14 mouse cellular contexts compared by ENCODE assay signal in the genomic region with DNA sequence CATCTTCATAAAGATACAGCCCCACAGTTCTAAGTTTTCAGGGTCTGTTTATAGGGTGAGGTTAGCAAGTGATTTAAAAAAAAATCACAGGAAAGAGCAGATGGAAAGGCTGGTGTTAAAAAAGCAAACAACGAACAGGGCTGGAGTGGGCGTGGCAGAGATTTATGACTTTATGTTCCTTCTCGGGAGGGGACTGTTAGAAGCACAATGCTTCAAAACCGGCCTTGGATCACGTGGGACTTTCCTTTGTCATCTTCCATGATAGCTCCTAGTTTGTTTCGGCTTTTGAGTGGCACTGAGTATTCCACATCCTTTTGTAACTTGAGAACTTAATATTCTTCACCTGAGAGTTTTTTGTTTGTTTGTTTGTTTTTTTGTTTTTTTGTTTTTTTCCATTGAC. TPM values are rescaled to one million over a fixed set of nuclear protein-coding genes. Genes with fewer than 3 reads are reported as not detected.
A peak's percentile ranks its signal among the peaks of the same experiment; 100 is the strongest.
DNase-seq lines count a peak whose midpoint lies in the region; ATAC-seq and TF ChIP-seq lines count a peak whose summit lies in the region.
"Had no signal": no experiment of that assay in that cellular context is flagged by ENCODE, and none has a peak within 500 bp of the region (broad histone marks: within the 10 kb centered on the region; RNA-seq: fewer than 3 reads in every experiment).

No protein-coding gene starts in this region.

- TF ChIP-seq POLR2A in myocyte (IDR thresholded peaks at IDR 0.05; ENCODE audit: insufficient read length, low read depth), result no peak

- no peak for TF ChIP-seq CTCF in kidney, postnatal 0 days (IDR thresholded peaks at IDR 0.05; ENCODE audit: low read depth)

- peak; percentile 10 for DNase-seq in embryo, embryonic 11 days
- no peak for DNase-seq in embryo, embryonic 9.5 days (ENCODE audit: extremely low spot score)
- peak; percentile 72 for DNase-seq in kidney, postnatal 0 days (ENCODE audit: low spot score)
- no peak for DNase-seq in kidney, adult 8-10 months
- no peak for DNase-seq in intestine, embryonic 14.5 days (ENCODE audit: low spot score)
- DNase-seq in ovary, postnatal 36 days (ENCODE audit: low spot score), result no peak
- no peak for DNase-seq in frontal cortex, postnatal 25 days (ENCODE audit: low spot score in 2 of 2)
- DNase-seq: cerebellum, adult 2 months; retina, postnatal 1 day; thymus, adult 2 months had no signal

- no peak overlapping the region for H3K9ac ChIP-seq in kidney, postnatal 0 days (ENCODE audit: low read depth, low read length)
- no peak overlapping the region for H3K9ac ChIP-seq in intestine, embryonic 14.5 days (ENCODE audit: low read length)
- H3K9ac ChIP-seq: midbrain, embryonic 13.5 days had no signal

- H3K4me3 ChIP-seq in kidney, postnatal 0 days (replicated peaks; ENCODE audit: low read depth, low read length), result no peak overlapping the region
- no peak overlapping the region for H3K4me3 ChIP-seq in intestine, embryonic 14.5 days (ENCODE audit: low read depth, low read length)
- no peak overlapping the region for H3K4me3 ChIP-seq in myocyte
- H3K4me3 ChIP-seq: embryonic facial prominence, embryonic 10.5 days; layer of hippocampus, adult 2 months; midbrain, embryonic 13.5 days had no signal

- peak overlapping the region; percentile 71 for H3K27ac ChIP-seq in kidney, postnatal 0 days
- H3K27ac ChIP-seq in intestine, embryonic 14.5 days (ENCODE audit: low read depth), result peak overlapping the region; percentile 65; the same call in 1 of the 2 replicates
- H3K27ac ChIP-seq: embryonic facial prominence, embryonic 10.5 days; layer of hippocampus, adult 2 months; midbrain, embryonic 13.5 days had no signal

- WGBS in kidney, postnatal 0 days, result 17% methylated on average over 6 of the region's 6 CpGs
- WGBS in intestine, embryonic 14.5 days, result 25% methylated on average over 6 of the region's 6 CpGs

- no peaks in the 10 kb centered on the region for H3K79me2 ChIP-seq in myocyte (ENCODE audit: control insufficient read depth, insufficient read depth)

- no peaks in the 10 kb centered on the region for H3K27me3 ChIP-seq in kidney, postnatal 0 days (ENCODE audit: insufficient read depth, low read length)
- no peaks in the 10 kb centered on the region for H3K27me3 ChIP-seq in intestine, embryonic 14.5 days (replicated peaks; ENCODE audit: control insufficient read depth, insufficient read depth, low read length)
- H3K27me3 ChIP-seq in myocyte (ENCODE audit: control insufficient read depth, insufficient read depth, insufficient read length), result no peaks in the 10 kb centered on the region
- H3K27me3 ChIP-seq: midbrain, embryonic 13.5 days had no signal

- no peaks in the 10 kb centered on the region for H3K36me3 ChIP-seq in kidney, postnatal 0 days (ENCODE audit: insufficient read depth, low read length)
- H3K36me3 ChIP-seq in intestine, embryonic 14.5 days (ENCODE audit: control insufficient read depth, insufficient read depth, low read length), result no peaks in the 10 kb centered on the region
- H3K36me3 ChIP-seq in myocyte (ENCODE audit: control insufficient read depth, insufficient read depth), result no peaks in the 10 kb centered on the region
- H3K36me3 ChIP-seq: embryonic facial prominence, embryonic 10.5 days; midbrain, embryonic 13.5 days had no signal

- no peak for ATAC-seq in kidney, postnatal 0 days (replicated peaks; ENCODE audit: low FRiP score, low read depth)
- peak; percentile 43; the same call in 1 of the 2 replicates for ATAC-seq in intestine, embryonic 14.5 days (replicated peaks; ENCODE audit: low FRiP score, low TSS enrichment, low read depth)
- ATAC-seq: midbrain, embryonic 13.5 days had no signal

- peak overlapping the region; percentile 37 for H3K4me2 ChIP-seq in kidney, postnatal 0 days (ENCODE audit: low read length)
- peak overlapping the region; percentile 31 for H3K4me2 ChIP-seq in intestine, embryonic 14.5 days (ENCODE audit: low read length)
- peak overlapping the region; percentile 35 for H3K4me2 ChIP-seq in myocyte (ENCODE audit: low read depth)
- H3K4me2 ChIP-seq: midbrain, embryonic 13.5 days had no signal

- no peaks in the 10 kb centered on the region; the same call in 1 of the 2 replicates for H3K4me1 ChIP-seq in kidney, postnatal 0 days (replicated peaks; ENCODE audit: insufficient read depth, low read length)
- H3K4me1 ChIP-seq in intestine, embryonic 14.5 days (replicated peaks; ENCODE audit: control insufficient read depth, insufficient read depth, low read length), result peaks cover 18% of the 10 kb centered on the region
- H3K4me1 ChIP-seq: embryonic facial prominence, embryonic 10.5 days; midbrain, embryonic 13.5 days had no signal

- H3K9me3 ChIP-seq in kidney, postnatal 0 days (replicated peaks; ENCODE audit: low read length), result no peaks in the 10 kb centered on the region
- no peaks in the 10 kb centered on the region for H3K9me3 ChIP-seq in intestine, embryonic 14.5 days (ENCODE audit: control insufficient read depth, low read length)
- H3K9me3 ChIP-seq: embryonic facial prominence, embryonic 10.5 days; midbrain, embryonic 13.5 days had no signal

- H3ac ChIP-seq in myocyte (ENCODE audit: control insufficient read depth, insufficient read length), result no peak overlapping the region

TF ChIP-seq in myocyte, 11 proteins besides CTCF, POLR2A, EP300 and RAD21:
- TF ChIP-seq USF1 (IDR thresholded peaks at IDR 0.05; ENCODE audit: low read depth) (peak; percentile 73), MYOG (IDR thresholded peaks at IDR 0.05; ENCODE audit: control insufficient read depth in 1 of 3, insufficient read depth in 1 of 3, insufficient read length in 2 of 3, low read depth in 2 of 3) (no peak)

RNA-seq across cellular contexts. Expression of a gene that starts 0.7 kb away (rescaled TPM):
- polyA plus RNA-seq in kidney, postnatal 0 days (2015; fragmentation: Nextera tagmentation; extraction: Ambion mirVana), result 16.1 and 20.4 TPM in 2 replicates
- 4.9 and 5.9 TPM in 2 replicates for polyA plus RNA-seq in intestine, embryonic 14.5 days (2014; fragmentation: Nextera tagmentation; extraction: Ambion mirVana)
- not detected for polyA plus RNA-seq in myocyte (2012; fragmentation: generic; extraction: Trizol)
- polyA plus RNA-seq: embryonic facial prominence, embryonic 10.5 days had no signal

RNA-seq across cellular contexts. Expression of a gene that starts 41.3 kb away (rescaled TPM):
- 128 and 129 TPM in 2 replicates for polyA plus RNA-seq in kidney, postnatal 0 days (2015; fragmentation: Nextera tagmentation; extraction: Ambion mirVana)
- 93.4 and 95.3 TPM in 2 replicates for polyA plus RNA-seq in intestine, embryonic 14.5 days (2014; fragmentation: Nextera tagmentation; extraction: Ambion mirVana)
- 288 TPM for polyA plus RNA-seq in myocyte (2012; fragmentation: generic; extraction: Trizol)

RNA-seq across cellular contexts. Expression of a gene that starts 57.8 kb away (rescaled TPM):
- 0.32 and 0.46 TPM in 2 replicates for polyA plus RNA-seq in kidney, postnatal 0 days (2015; fragmentation: Nextera tagmentation; extraction: Ambion mirVana)
- 0.20 and 0.54 TPM in 2 replicates for polyA plus RNA-seq in intestine, embryonic 14.5 days (2014; fragmentation: Nextera tagmentation; extraction: Ambion mirVana)
- not detected for polyA plus RNA-seq in myocyte (2012; fragmentation: generic; extraction: Trizol)
- polyA plus RNA-seq: cerebellum, adult 2 months; embryonic facial prominence, embryonic 10.5 days; midbrain, embryonic 13.5 days had no signal

Comparison
In these comparisons a context has a peak if more than half of its experiments do, and no peak if none do; other contexts are left out.
1. DNase-seq: peak in embryo, embryonic 11 days (single experiment) and kidney, postnatal 0 days (single experiment); none in embryo, embryonic 9.5 days (single experiment), kidney, adult 8-10 months (0 of 2), intestine, embryonic 14.5 days (single experiment), ovary, postnatal 36 days (single experiment) and frontal cortex, postnatal 25 days (0 of 2).
2. Peak in every context shown above with its lines, with median percentiles within 50 percentile points of each other: H3K4me2 ChIP-seq.